Mouse (Mus musculus) testis, postnatal 10 days (tissue): ENCODE measurements at regions not wholly inside any gene's neighbourhood (a gene's known extent, or its start where the extent isn't known, plus 50 kb on each side); places are given as distances from the start of the nearest gene placed in this dataset.
"Not testable (repeated sequence)": the region's sequence is repeated elsewhere in the genome, so short reads cannot be mapped to it uniquely, and the experiment has no call there.

Experiments used
- DNase-seq: peaks from one replicate; pipeline ENCODE4 v3.0.0; 2021; ENCODE audit warnings: low spot score

GRCm38 (mm10) chr12:29280861-29281630, 247.1 kb upstream of the Myt1l start:
- DNase-seq, result no peak

DNA sequence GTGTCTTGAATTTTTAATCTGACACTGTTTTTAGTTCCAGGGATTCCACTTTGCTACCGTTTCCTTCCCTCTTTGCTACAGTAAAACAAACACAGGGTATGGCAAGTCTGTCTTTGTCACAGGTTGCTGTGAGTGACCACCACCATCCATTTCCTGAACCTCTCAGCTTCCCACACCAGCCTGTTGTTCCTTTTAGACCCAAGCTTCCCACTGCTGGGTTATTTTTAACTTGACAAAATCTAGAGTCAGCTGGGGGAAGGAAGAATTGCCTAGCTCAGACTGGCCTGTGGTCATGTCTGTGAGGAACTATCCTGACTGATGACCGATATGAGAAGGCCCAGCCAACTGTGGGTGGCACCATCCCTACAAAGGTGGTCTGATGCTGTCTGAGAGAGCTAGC, 239.4 kb upstream of the Myt1l start:
- DNase-seq, result no peak

GRCm38 (mm10) chr12:29290591-29291351, 237.4 kb upstream of the Myt1l start:
- peak; percentile 89 for DNase-seq

DNA sequence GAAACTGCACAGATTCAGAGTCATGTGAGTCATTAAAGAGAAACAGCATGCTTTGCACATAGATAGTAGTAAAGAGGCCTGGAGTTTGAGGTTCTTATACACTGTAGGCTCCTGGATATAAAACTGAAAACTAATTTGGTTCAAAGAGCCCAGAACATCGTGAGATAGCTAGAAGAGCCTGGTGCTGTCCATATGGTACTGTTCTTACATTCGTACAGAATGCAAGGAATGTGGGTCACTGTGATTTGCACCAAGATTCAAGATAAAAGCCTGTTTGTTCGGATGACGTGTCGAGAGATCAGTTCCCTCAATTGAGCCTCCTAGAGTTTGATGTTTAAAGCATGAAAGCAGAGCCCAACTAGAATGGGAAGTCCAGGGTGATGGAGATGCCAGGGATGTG, 230.2 kb upstream of the Myt1l start:
- no peak for DNase-seq

DNA sequence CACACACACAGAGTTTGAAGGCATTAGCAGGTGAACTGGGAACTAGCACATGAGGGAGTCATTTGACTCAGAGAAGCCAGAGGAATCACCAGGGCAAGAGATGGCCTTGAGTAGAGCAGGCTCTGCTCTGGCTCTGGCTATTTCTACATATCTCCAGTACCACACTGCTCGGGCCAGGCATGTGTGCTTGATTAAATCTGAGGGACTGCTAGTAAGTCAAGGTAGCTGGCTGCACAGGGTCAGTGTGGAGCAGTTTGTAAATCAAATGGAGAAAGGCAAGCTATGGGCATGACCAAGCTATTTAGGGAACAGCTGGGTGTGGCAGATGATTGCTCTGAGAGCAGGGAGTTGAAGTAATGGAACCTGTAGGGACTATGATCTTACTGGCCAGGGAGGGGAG, 212.5 kb upstream of the Myt1l start:
- DNase-seq, result no peak

GRCm38 (mm10) chr12:29321468-29321867, 206.7 kb upstream of the Myt1l start:
- no peak for DNase-seq

DNA sequence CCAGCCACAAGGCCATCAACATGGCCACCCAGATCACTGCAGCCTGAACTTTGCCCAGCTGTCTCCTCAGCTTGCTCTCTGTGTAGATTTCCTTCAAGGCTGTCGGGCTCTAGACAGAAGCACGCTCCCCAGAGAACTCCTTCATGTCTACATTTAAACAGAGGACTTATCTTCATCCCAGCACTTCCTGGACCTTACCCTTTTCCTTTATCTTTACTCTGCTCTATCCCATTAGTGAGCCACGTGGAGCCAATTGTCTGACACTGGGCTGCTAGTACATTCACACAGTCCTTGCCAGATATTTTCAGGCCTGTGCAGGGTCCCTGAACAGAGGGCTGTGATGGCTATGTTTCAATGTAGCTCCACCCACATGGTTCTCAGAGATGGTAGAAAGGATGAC, 204.7 kb upstream of the Myt1l start:
- no peak for DNase-seq

- peak; percentile 30 for DNase-seq
Observed at GRCm38 (mm10) chr12:29335839-29336469, 192.2 kb upstream of the Myt1l start.

DNA sequence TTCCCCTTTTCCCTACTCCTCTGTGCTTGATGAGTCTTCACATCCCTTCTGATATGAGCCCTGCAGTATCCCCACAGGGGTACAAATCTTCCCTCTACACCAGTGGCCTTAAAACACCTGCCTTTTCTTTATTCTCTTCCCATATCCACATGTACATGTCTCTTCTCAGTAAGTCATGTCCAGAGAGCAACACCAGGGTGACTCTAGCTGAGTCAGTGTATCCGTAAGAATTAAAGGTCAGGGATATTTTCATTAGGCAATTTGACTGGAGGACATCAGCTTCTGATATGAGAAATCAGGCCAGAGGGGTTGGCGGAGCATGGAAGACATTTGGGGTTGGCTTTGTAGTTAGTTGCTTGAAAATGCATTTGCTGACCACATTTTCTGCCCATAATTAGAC, 190.8 kb upstream of the Myt1l start:
- no peak for DNase-seq

DNA sequence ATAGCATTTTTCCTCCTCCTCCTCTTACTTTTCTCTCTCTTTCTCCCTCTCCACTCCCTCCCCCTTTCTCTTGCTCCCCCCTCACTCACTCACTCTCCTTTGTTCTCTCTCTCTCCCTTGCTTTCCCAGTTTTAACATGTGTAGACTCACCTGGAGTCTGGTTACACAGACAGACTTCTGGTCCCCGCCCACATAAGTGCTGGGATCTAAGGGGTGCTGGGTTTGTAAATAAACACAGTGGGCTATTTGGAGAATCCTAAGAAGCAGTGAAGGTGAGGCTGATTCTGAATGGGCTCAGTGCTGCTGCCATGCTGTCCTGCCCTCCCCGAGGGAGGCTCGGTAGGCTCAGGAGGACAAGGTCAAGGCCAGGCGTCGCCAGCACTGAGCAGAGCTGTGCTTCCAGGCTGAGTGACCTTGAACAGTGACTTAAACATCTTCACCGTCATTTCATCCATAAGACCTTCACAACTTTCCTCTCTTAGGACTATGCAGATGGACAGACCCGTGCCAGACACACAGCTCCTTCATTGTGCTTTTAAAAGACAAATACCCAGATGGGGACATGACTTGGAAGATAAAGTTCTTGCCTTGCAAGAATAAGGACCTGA, 186.7 kb upstream of the Myt1l start:
- DNase-seq, result no peak

GRCm38 (mm10) chr12:29343147-29343852, 184.9 kb upstream of the Myt1l start:
- no peak for DNase-seq

- DNase-seq, result no peak
Observed at GRCm38 (mm10) chr12:29348698-29349097, 179.5 kb upstream of the Myt1l start.

GRCm38 (mm10) chr12:29349146-29349850, 178.9 kb upstream of the Myt1l start:
- no peak for DNase-seq

- DNase-seq, result no peak
Observed at GRCm38 (mm10) chr12:29353777-29354496, 174.2 kb upstream of the Myt1l start.

DNA sequence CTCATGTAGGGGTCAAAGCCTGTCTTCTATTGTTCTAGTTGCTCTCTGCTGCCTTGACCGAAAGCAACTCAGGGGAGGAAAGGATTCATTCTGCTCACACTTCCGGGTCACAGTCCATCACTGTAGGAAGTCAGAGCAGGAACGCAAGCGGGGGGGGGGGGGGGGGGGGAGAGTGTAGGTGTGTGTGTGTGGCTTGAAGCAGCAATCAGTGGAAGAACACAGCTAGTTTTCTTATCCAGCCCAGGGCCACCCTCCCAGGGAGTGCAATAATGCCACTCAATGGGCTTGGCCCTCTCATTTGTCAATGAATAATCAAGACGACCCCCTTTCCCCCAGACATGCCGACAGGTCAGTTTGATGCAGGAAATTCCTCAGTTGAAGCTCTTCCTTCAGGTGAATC, 173.4 kb upstream of the Myt1l start:
- no peak for DNase-seq

GRCm38 (mm10) chr12:29356681-29357397, 171.3 kb upstream of the Myt1l start:
- DNase-seq, result no peak

DNA sequence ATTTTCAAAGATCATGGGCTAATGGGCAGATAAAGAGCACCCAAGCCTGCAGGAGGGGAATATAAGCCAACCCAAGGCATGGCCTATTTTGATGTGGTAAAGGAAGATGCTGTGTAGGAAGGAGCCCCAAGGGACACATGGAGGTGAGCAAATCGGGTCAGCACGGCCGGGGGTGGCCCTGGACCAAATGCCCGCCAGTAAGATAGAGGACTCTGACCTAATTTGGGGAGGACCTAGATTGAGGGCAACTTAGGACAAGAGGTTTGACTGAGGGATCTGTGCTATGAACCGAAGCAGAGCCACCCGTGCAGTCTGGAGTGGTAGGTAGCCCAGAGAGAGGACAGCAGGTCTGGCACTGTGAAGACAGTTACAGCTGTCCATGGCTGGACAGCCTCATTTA, 166.9 kb upstream of the Myt1l start:
- DNase-seq, result no peak

DNA sequence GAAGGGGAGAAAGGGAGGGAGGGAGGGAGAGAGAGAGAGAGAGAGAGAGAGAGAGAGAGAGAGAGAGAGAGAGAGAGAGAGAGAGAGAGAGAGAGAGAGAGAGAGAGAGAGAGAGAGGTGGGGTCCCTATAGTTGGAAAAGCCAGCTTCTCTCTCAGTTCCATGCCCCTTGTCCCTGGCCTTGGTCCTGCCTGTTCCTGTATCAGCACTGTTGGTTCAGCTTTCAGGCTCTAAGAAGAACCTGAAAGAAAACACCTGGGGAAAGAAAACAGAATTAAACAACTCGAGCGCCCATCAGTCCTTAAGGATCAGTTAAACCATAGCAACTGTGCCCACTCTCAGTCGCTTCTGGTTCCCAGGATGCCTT, 160.5 kb upstream of the Myt1l start:
- not testable (repeated sequence) for DNase-seq

GRCm38 (mm10) chr12:29368107-29368819, 159.9 kb upstream of the Myt1l start:
- no peak for DNase-seq

GRCm38 (mm10) chr12:29368820-29369175, 159.4 kb upstream of the Myt1l start:
- no peak for DNase-seq
